Mouse (Mus musculus) lung, postnatal 36 days (tissue): Measurements from ENCODE around the gene Gm20388.

ENCODE experiments used
- DNase-seq: peaks from one replicate; pipeline ENCODE4 v3.0.0; 2022; ENCODE audit warnings: mixed read lengths

Gm20388 gene

GRCm38 (mm10) chr8:124330433-124330832 is 4419.8 kb downstream of the Gm20388 start:
- DNase-seq, result no peak

GRCm38 (mm10) chr8:124331094-124331493 is 4420.5 kb downstream of the Gm20388 start:
- no peak for DNase-seq

GRCm38 (mm10) chr8:124331706-124332105 is 4421.1 kb downstream of the Gm20388 start:
- no peak for DNase-seq

- no peak for DNase-seq
These were observed 4425.7 kb downstream of the Gm20388 start for GRCm38 (mm10) chr8:124336302-124336701.

GRCm38 (mm10) chr8:124339742-124340141 is 4429.1 kb downstream of the Gm20388 start:
- no peak for DNase-seq

GRCm38 (mm10) chr8:124340360-124341068 is 4429.9 kb downstream of the Gm20388 start:
- DNase-seq, result peak; percentile 42

- no peak for DNase-seq
These were observed 4432.5 kb downstream of the Gm20388 start for GRCm38 (mm10) chr8:124343151-124343550.

- DNase-seq, result no peak
These were observed 4433.4 kb downstream of the Gm20388 start for GRCm38 (mm10) chr8:124343991-124344390.

GRCm38 (mm10) chr8:124345098-124345497 is 4434.5 kb downstream of the Gm20388 start:
- DNase-seq, result no peak

- DNase-seq, result peak; percentile 53
These were observed 4436.3 kb downstream of the Gm20388 start for GRCm38 (mm10) chr8:124346852-124347523.

- no peak for DNase-seq
These were observed 4437.4 kb downstream of the Gm20388 start for GRCm38 (mm10) chr8:124348087-124348486.

GRCm38 (mm10) chr8:124349663-124350062 is 4439.0 kb downstream of the Gm20388 start:
- DNase-seq, result peak; percentile 89

- no peak for DNase-seq
These were observed 4441.0 kb downstream of the Gm20388 start for GRCm38 (mm10) chr8:124351636-124352035.

GRCm38 (mm10) chr8:124360911-124361310 is 4450.3 kb downstream of the Gm20388 start:
- DNase-seq, result no peak

GRCm38 (mm10) chr8:124361773-124362427 is 4451.3 kb downstream of the Gm20388 start:
- no peak for DNase-seq

- no peak for DNase-seq
These were observed 4451.9 kb downstream of the Gm20388 start for GRCm38 (mm10) chr8:124362589-124362988.

- DNase-seq, result no peak
These were observed 4452.7 kb downstream of the Gm20388 start for GRCm38 (mm10) chr8:124363337-124363736.

- peak; percentile 81 for DNase-seq
These were observed 4457.6 kb downstream of the Gm20388 start for GRCm38 (mm10) chr8:124368213-124368612.

GRCm38 (mm10) chr8:124370422-124371183 is 4460.0 kb downstream of the Gm20388 start:
- no peak for DNase-seq

- DNase-seq, result no peak
These were observed 4460.9 kb downstream of the Gm20388 start for GRCm38 (mm10) chr8:124371410-124372123.

- no peak for DNase-seq
These were observed 4463.1 kb downstream of the Gm20388 start for GRCm38 (mm10) chr8:124373753-124374152.

- DNase-seq, result no peak
These were observed 4464.5 kb downstream of the Gm20388 start for GRCm38 (mm10) chr8:124375168-124375567.
